Mouse (Mus musculus) embryonic facial prominence, embryonic 11.5 days (tissue): Measurements from ENCODE around the gene Map3k13. TPM values are rescaled to one million over a fixed set of nuclear protein-coding genes. Genes with fewer than 3 reads are reported as not detected.

Source experiments
- ATAC-seq: fragments of 200-750 bp; cut with Nextera tagmentation; replicated peaks from 2 replicates; pipeline ENCODE4 v1.8.0; 2017; ENCODE audit warnings: low read depth; ENCODE audit not compliant: insufficient number of reproducible peaks, low FRiP score, low TSS enrichment
- DNase-seq: peaks from one replicate; pipeline ENCODE4 v3.0.0-alpha.2; 2015; ENCODE audit warnings: low spot score
- H3K27ac ChIP-seq: fragments of 300-500 bp; sonication (generic); replicated peaks from 2 replicates; pipeline ENCODE4 v1.5.1; 2014; ENCODE audit warnings: mild to moderate bottlenecking, low read depth, low read length, control low read depth
- H3K27me3 ChIP-seq: fragments of 300-500 bp; sonication (generic); 2 replicates; pipeline ENCODE4 v1.6.1; 2014; ENCODE audit warnings: mild to moderate bottlenecking, low read length, moderate library complexity, mixed read lengths; ENCODE audit not compliant: control insufficient read depth, insufficient read depth
- H3K36me3 ChIP-seq: fragments of 300-500 bp; sonication (generic); replicated peaks from 2 replicates; pipeline ENCODE4 v1.6.1; 2014; ENCODE audit warnings: low read depth, mild to moderate bottlenecking, low read length, moderate library complexity, mixed read lengths; ENCODE audit not compliant: control insufficient read depth, insufficient read depth
- H3K4me1 ChIP-seq: fragments of 300-500 bp; sonication (generic); 2 replicates; pipeline ENCODE4 v1.6.1; 2014; ENCODE audit warnings: low read length, mixed read lengths; ENCODE audit not compliant: control insufficient read depth, insufficient read depth
- H3K4me2 ChIP-seq: fragments of 300-500 bp; sonication (generic); 2 replicates; pipeline ENCODE4 v1.6.1; 2014; ENCODE audit warnings: low read depth, mild to moderate bottlenecking, control low read depth, low read length, moderate library complexity
- H3K4me3 ChIP-seq: fragments of 300-500 bp; sonication (generic); 2 replicates; pipeline ENCODE4 v1.5.1; 2014; ENCODE audit warnings: low read depth, low read length, control low read depth
- H3K9ac ChIP-seq: fragments of 300-500 bp; sonication (generic); replicated peaks from 2 replicates; pipeline ENCODE4 v1.6.1; 2014; ENCODE audit warnings: mild to moderate bottlenecking, control low read depth, low read length
- H3K9me3 ChIP-seq: fragments of 300-500 bp; sonication (generic); replicated peaks from 2 replicates; pipeline ENCODE4 v1.6.1; 2016; ENCODE audit warnings: mild to moderate bottlenecking, low read length, inconsistent platforms, mixed read lengths; ENCODE audit not compliant: control insufficient read depth
- WGBS: fragments of 180-500 bp; shearing (Covaris S2); extraction: QIAGEN DNeasy Blood & Tissue Kit; methylation state at CpG from one replicate; pipeline ENCODE4 v1.1.7; 2014; 5-methylcytosine and 5-hydroxymethylcytosine counted together
- polyA plus RNA-seq: library from polyadenylated mRNA; unstranded; fragments of >200 nt; fragmentation: Nextera tagmentation; extraction: Ambion mirVana; gene quantifications from 2 replicates; pipeline ENCODE4 v1.2.1, GENCODE M21; 2014

Gene Map3k13
- polyA plus RNA-seq, 1 experiment from 2014 or later, result 1.4 TPM

DNA sequence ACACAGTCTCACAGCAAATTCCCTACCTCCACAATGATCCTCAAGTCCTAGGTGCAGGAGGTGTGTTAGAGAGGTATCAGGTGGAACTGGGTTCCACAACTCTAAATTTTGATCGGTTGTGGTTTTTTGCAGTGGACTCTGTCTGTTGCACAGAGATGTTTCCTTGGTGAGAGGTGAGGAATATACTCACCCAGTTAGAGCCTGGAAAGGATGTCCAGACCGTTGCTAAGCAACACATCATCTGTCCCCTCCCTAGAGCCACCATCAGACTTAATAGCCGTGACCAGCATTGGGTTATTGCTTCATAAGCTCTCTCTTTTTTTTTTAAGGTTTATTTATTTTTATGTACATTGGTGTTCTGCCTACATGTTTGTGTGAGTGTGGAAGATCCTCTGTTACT, 83.6 kb downstream of the Map3k13 start:
- DNase-seq (no peak), ATAC-seq (no peak)
- Histone ChIP-seq H3K27ac (no peak overlapping the region), H3K9me3 (no peaks in the 10 kb centered on the region), H3K4me1 (no peaks in the 10 kb centered on the region), H3K27me3 (no peaks in the 10 kb centered on the region), H3K4me2 (no peak overlapping the region), H3K4me3 (no peak overlapping the region), H3K36me3 (no peaks in the 10 kb centered on the region), H3K9ac (no peak overlapping the region)
- 91% methylated on average over 3 of the region's 3 CpGs for whole genome bisulfite sequencing

DNA sequence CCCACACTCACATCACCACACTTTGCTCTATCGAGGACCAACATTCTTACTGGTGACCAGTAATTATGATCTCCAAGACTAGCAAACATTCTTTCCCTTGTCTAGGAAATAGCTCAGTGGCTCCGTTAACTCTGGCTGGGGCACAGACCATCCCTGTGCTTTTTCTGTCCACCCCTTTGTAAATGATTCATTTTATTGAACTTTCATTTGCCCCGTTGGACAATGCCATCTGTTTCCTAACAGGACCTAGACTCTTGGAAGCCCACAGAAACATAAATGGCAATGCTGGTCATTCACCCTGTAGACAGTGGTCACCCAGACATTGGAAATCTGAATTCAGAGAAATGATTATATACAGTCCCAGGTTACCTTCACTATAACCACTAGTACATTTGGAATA, 84.7 kb downstream of the Map3k13 start:
- H3K9me3 ChIP-seq, result no peaks in the 10 kb centered on the region
- no peak for ATAC-seq
- H3K27me3 ChIP-seq, result no peaks in the 10 kb centered on the region
- DNase-seq, result no peak
- no peak overlapping the region for H3K9ac ChIP-seq
- WGBS, result 89% methylated on average over 3 of the region's 3 CpGs
- no peak overlapping the region for H3K27ac ChIP-seq
- H3K4me2 ChIP-seq, result no peak overlapping the region
- no peaks in the 10 kb centered on the region for H3K36me3 ChIP-seq
- no peak overlapping the region for H3K4me3 ChIP-seq
- no peaks in the 10 kb centered on the region for H3K4me1 ChIP-seq

DNA sequence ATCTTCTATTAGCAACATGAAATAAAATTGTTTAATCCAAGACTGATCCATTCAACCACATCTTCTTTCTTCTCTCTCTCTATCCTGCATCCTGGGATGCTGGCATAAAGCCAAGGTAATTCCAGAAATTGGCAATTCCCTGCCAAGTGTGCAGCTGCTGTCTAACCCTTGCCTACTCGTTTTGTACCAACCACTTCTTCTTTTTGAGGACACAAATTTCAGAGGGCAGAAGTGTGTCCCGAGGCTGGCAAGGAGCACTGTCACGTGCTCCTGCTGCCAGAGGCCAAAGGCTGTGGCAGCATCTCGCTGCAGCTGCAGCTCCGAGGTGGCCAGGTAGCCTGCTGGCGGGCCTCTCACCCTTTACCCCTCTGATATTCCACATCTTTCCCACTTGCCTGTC, 87.0 kb downstream of the Map3k13 start:
- H3K4me1 ChIP-seq, result no peaks in the 10 kb centered on the region
- ATAC-seq (no peak), DNase-seq (no peak)
- no peaks in the 10 kb centered on the region for H3K9me3 ChIP-seq
- H3K4me2 ChIP-seq, result no peak overlapping the region
- H3K27ac ChIP-seq, result no peak overlapping the region
- H3K9ac ChIP-seq, result no peak overlapping the region
- 67% methylated on average over 6 of the region's 6 CpGs for WGBS
- no peaks in the 10 kb centered on the region for H3K36me3 ChIP-seq
- H3K4me3 ChIP-seq, result no peak overlapping the region
- H3K27me3 ChIP-seq, result no peaks in the 10 kb centered on the region

DNA sequence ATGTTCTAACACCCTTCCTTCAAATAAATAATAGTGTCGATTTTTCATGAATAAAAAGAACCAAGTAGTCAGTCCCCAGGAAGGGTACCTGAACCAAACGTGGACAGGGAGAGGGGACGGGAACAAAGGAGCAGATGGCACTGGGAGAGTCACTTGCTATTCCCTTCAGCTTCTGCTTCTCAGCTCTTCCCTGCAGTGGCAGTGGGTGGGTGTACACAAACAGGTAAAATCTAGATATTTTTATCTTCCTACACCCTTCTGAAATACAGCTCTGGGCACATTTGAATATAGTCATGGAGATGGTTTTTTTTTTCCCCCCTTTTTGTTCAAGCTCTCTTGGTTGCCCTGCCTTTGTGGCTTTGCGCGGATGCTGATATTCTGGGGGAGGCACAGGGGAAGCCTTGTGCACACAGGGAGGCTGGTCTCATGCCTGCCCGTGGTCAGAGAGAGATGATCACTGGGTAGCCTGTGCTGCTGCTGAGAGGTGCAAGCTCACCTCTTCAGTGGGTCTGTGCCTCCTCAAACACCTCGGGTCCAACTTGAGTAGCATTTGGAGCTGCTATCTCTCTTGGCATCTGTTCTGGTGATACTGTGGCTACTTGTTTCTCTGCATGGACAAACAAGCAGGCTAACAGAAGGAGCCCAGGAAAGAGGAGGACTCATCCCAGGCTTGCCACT, 87.6 kb downstream of the Map3k13 start:
- Histone ChIP-seq H3K4me3 (no peak overlapping the region), H3K27me3 (no peaks in the 10 kb centered on the region), H3K4me1 (no peaks in the 10 kb centered on the region), H3K4me2 (no peak overlapping the region), H3K9ac (no peak overlapping the region), H3K36me3 (no peaks in the 10 kb centered on the region), H3K9me3 (no peaks in the 10 kb centered on the region), H3K27ac (no peak overlapping the region)
- DNase-seq, result no peak
- no peak for ATAC-seq
- 74% methylated on average over 7 of the region's 7 CpGs for WGBS

DNA sequence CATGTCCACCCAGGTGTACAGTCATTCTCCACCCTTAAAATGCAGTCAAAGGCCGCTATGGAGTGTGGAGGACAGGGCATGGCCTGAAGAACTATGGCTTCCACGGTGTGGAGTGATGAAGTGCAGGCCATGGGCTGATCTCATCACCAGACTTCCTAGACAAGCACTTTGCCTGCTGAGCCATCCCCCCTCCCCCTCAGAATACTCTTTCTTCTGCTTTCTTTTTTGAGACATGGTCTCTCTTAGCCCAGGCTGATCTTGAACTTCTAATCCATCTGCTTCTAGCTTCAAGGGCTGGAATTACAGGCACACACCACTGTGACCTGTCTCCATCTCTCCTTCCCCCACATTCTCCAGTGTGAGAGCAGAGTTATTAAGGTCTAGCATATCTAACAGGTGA, 93.5 kb downstream of the Map3k13 start:
- WGBS, result 92% methylated on average over 2 of the region's 2 CpGs
- Histone ChIP-seq H3K27ac (no peak overlapping the region), H3K36me3 (no peaks in the 10 kb centered on the region), H3K9ac (no peak overlapping the region), H3K4me2 (no peak overlapping the region), H3K27me3 (no peaks in the 10 kb centered on the region), H3K9me3 (no peaks in the 10 kb centered on the region), H3K4me1 (no peaks in the 10 kb centered on the region), H3K4me3 (no peak overlapping the region)
- ATAC-seq (no peak), DNase-seq (no peak)

DNA sequence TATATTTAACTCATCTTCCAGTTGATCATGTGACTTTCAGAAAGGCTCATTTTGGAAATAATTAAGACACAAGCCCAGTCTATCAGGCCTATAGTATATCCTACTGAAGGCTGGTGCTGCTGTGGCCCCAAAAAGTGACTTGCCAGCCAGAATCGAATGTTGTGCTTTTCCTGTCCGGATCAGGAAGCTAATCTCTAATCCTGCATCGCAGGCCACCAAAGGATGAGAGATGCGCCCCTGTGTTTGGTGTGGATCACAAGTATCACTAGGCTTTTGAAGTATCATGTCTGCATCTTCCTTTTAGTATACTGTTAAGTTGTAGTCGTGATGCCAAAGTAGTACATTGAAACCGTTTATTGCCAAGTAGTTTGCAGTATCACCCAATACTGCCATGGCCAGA, 99.7 kb downstream of the Map3k13 start:
- no peaks in the 10 kb centered on the region for H3K4me1 ChIP-seq
- no peaks in the 10 kb centered on the region for H3K9me3 ChIP-seq
- no peak overlapping the region for H3K9ac ChIP-seq
- no peak overlapping the region for H3K4me3 ChIP-seq
- 96% methylated on average over 6 of the region's 6 CpGs for WGBS
- DNase-seq (no peak), ATAC-seq (no peak)
- H3K27ac ChIP-seq, result no peak overlapping the region
- no peak overlapping the region for H3K4me2 ChIP-seq
- no peaks in the 10 kb centered on the region for H3K27me3 ChIP-seq
- no peaks in the 10 kb centered on the region for H3K36me3 ChIP-seq

DNA sequence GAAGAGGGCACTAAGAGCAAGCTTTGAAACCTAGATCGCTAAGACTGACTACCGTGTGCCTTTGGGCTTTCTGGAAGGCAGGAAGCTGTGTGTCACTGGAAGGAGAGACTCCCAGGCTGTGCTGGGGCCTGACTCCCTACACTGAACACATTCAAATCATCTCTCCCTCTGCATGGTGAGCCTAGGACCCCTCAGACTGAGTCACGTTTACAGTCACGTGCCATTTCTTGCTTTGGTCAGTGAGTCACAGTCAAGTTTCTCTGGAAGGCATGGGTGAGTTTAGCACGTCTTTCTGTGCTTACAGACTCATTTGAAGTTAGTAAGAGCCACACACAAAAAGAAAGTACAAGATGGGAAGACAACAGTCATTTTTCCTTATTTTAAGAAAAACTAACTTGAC, 107.1 kb downstream of the Map3k13 start:
- no peak overlapping the region for H3K9ac ChIP-seq
- no peak overlapping the region for H3K4me2 ChIP-seq
- no peaks in the 10 kb centered on the region for H3K27me3 ChIP-seq
- no peaks in the 10 kb centered on the region for H3K36me3 ChIP-seq
- WGBS, result 59% methylated on average over 5 of the region's 5 CpGs
- H3K27ac ChIP-seq, result no peak overlapping the region
- DNase-seq (no peak), ATAC-seq (no peak)
- H3K9me3 ChIP-seq, result no peaks in the 10 kb centered on the region
- H3K4me3 ChIP-seq, result no peak overlapping the region
- no peaks in the 10 kb centered on the region for H3K4me1 ChIP-seq

DNA sequence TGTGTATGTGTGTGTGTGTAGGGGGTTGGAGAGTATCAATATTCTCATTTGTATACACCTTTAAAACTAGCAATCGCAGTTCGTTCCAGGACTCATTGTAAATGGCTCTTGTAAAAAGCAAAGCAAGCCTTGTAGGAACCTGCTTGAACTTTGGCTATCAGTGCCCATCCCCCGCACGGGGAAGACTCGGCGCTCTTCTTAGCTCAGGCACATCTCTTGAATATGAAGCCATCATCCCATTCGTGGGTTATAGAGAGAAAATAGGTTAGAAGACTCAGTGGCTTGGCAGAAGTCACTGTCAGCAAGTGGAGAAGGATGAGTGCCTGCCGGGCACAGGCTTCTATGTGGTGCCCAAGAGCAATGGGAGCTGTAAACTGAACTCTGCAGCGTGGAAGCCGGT, 110.5 kb downstream of the Map3k13 start:
- no peaks in the 10 kb centered on the region for H3K9me3 ChIP-seq
- H3K27me3 ChIP-seq, result no peaks in the 10 kb centered on the region
- no peak overlapping the region for H3K4me3 ChIP-seq
- no peaks in the 10 kb centered on the region for H3K4me1 ChIP-seq
- DNase-seq (no peak), ATAC-seq (no peak)
- H3K4me2 ChIP-seq, result no peak overlapping the region
- H3K9ac ChIP-seq, result no peak overlapping the region
- H3K36me3 ChIP-seq, result no peaks in the 10 kb centered on the region
- 88% methylated on average over 10 of the region's 10 CpGs for WGBS
- H3K27ac ChIP-seq, result no peak overlapping the region
